Mouse (Mus musculus) brain, embryonic 14.5 days (tissue): ENCODE results near the gene Nup133. TPM values are rescaled to one million over a fixed set of nuclear protein-coding genes. Genes with fewer than 3 reads are reported as not detected.
A peak's percentile ranks its signal among the peaks of the same experiment; 100 is the strongest.

ENCODE experiments used
- DNase-seq: peaks from one replicate; pipeline ENCODE4 v3.0.0-alpha.2; 2011; ENCODE audit warnings: low read depth
- CTCF ChIP-seq: fragments of 200-500 bp; IDR thresholded peaks from 2 replicates; pipeline ENCODE4 v1.5.1; 2012; ENCODE audit warnings: inconsistent platforms, mild to moderate bottlenecking, moderate library complexity, borderline replicate concordance; ENCODE audit not compliant: insufficient read depth, insufficient read length; ENCODE audit errors: extremely low read depth
- POLR2A ChIP-seq: fragments of 200-500 bp; IDR thresholded peaks from 2 replicates; pipeline ENCODE4 v1.6.1; 2012; ENCODE audit warnings: mild to moderate bottlenecking, inconsistent platforms, borderline replicate concordance; ENCODE audit not compliant: poor library complexity, insufficient read depth, insufficient read length, severe bottlenecking; ENCODE audit errors: extremely low read depth
- polyA plus RNA-seq: library from polyadenylated mRNA; depleted of rRNA; stranded (reverse); fragments of >200 nt; gene quantifications from 2 replicates; pipeline ENCODE4 v1.2.3, GENCODE M21; 2012

The Nup133 gene
- polyA plus RNA-seq, 1 experiment: 23.2 TPM

GRCm38 (mm10) chr8:123880821-123881350 is 68.2 kb downstream of the Nup133 start:
- TF ChIP-seq CTCF (no peak), POLR2A (no peak)
- DNase-seq: no peak

DNA sequence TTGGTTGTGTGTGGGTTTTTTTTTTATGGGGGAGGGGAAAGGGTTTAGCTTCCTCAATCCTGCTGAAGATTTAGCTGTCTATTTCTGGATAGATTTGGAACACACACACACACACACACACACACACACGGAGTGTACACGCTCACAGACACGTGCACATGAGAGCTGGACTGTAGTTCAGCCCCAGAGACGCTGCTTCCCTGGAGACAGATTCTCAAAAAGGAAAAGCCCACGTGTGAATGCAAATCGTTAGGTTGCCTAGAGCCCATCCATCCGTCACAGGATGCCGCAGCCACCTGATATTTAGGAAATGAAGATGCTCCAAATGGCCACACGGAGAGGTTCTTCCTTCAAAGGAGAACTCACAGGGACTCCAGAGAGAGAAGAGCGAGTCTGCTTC is 68.8 kb downstream of the Nup133 start:
- DNase-seq: no peak
- TF ChIP-seq CTCF: no peak
- no peak for TF ChIP-seq POLR2A

GRCm38 (mm10) chr8:123877865-123878264 is 71.2 kb downstream of the Nup133 start:
- no peak for TF ChIP-seq CTCF
- TF ChIP-seq POLR2A: no peak
- DNase-seq: no peak

GRCm38 (mm10) chr8:123874324-123874723 is 74.7 kb downstream of the Nup133 start:
- TF ChIP-seq POLR2A: no peak
- TF ChIP-seq CTCF: no peak
- no peak for DNase-seq

DNA sequence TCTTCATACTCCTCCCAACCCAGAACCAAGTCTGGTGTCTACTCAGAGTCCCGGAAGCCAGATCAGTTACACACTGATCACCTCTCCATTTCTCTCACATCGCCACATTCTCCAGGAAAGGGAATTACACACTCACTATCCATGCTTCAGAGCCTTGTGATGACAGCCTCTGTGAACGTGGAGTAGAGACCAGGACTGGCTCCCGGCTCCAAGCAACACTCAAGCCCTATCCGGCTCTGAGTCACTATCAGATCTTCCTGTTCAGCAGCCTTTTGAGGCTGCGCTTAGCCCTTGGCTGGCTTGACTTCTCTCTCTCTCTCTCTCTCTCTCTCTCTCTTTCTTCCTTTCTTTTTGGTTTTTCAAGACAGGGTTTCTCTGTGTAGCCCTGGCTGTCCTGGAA is 75.7 kb downstream of the Nup133 start:
- TF ChIP-seq POLR2A (no peak), CTCF (no peak)
- DNase-seq: no peak

DNA sequence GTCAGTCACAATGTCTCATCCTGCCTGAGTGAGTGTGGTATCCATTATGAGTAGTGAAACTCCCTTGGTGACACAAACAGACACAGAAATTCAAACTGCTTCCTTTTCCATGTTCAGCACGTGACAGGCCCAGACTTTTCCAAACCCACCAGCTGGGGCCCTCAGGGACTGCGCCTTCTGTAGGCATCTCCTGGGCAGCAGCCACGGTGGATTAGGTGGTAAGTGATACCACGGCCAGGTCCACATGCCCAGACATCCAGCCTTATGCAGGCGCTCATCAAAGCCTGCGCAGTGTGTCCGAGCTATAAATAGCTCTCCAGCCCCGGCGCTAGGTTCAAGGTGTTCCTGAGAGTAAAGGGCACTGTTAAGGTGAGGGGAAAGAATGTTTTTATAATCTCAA is 77.0 kb downstream of the Nup133 start:
- no peak for DNase-seq

DNA sequence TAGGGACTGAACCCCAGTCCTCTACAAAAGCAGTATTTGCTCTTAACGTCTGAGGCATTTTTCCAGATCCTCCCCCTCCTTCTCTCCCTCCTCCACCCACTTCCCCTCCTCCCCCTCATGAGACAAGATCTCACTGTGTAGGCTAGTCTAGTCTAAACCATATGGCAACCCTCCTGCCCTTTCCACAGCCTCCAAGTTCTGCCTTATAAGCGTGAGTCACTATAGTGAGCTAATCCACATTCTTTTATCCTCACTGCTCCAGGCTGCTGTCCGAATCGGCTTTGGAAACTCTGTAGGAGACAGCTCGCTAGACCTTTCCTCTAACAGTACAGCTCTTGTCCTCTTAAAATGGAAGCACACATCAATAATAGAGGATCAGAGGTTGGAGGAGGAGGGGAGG is 82.1 kb downstream of the Nup133 start:
- TF ChIP-seq POLR2A (no peak), CTCF (no peak)
- peak; percentile 50 for DNase-seq

More for the DNA sequence above, 77.0 kb downstream of the Nup133 start:
- TF ChIP-seq CTCF: no peak
- no peak for TF ChIP-seq POLR2A

DNA sequence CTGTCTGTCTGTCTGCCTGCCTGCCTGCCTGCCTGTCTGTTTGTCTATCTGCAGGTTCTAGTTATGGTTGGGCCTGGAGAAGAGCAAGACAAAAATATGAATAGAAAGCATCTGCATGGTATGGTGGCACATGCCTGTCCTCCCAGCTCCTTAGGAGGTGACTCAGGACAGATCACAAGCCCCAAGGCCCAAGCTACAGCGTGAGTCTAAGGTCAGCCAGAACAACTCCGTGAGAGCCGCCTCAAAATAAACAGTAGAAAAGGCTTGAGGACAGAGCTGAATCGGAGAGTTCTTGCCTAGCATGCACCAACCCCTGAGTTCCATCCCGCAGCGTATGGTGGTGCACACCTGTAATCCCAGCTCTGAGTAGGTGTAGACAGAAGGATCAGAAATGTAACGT is 83.3 kb downstream of the Nup133 start:
- TF ChIP-seq CTCF (no peak), POLR2A (no peak)
- no peak for DNase-seq

GRCm38 (mm10) chr8:123860386-123860785 is 88.7 kb downstream of the Nup133 start:
- no peak for DNase-seq
- no peak for TF ChIP-seq POLR2A
- no peak for TF ChIP-seq CTCF

DNA sequence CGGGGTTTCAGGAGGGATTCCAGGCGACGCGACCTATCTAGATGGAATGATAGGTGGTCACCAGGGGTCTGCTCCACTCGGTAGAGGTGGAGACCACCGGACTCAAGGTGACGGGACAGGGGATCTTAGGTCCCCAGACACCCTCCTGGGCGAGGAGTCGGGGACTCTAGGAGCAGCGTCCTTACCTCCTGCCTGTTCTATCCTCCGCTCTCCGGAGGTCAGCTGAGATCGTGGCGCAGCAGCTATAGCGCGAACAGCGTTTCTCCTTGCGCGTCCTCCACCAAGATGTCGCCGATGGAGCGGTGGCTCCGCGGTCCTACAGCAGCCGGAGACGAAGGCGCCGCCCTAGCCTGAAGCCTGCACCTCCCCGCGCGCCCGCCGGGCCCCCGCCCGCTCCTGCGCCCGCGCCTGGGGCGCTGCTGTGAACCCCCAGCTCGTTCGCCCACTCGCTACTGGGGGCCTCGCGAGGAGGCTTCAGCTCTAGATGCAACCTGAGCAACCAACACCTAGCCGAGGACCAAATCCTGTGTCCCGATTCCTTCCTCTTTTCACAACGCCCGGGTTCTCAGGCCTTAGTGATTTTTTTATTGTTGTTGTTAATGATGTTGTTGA is 89.3 kb downstream of the Nup133 start, which contains the start of gene Ccsap:
Gene Ccsap (minus strand): TSS at position 562 of the 612 bp plus-strand sequence.
- no peak for DNase-seq
- TF ChIP-seq POLR2A: no peak

GRCm38 (mm10) chr8:123858941-123859647 is 90.0 kb downstream of the Nup133 start:
- DNase-seq: peak; percentile 97
- TF ChIP-seq POLR2A (peak; percentile 47; the same call in 1 of the 2 replicates), CTCF (0 out of 2 replicates have a peak, but pooled peaks have one; percentile 6)

DNA sequence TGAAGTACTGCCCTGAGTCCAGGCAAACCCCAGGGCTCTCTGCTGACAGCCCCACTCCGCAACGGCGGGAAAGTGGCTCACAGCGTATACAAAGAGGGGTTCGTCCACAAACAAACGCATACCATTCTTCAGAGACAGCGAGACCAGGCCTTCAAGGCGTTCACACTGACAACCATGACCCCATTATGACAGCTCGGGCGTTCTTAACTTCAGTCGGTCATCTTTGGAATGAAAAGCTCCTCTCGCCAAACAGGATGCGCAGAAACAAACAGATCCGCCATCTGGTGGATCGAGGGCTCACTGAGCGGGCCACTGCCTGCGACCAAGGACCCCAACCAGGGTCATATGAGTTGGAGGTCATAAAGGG is 90.5 kb downstream of the Nup133 start:
- peak; percentile 60 for DNase-seq

GRCm38 (mm10) chr8:123857361-123857760 is 91.7 kb downstream of the Nup133 start:
- no peak for TF ChIP-seq POLR2A
- DNase-seq: no peak

More for the DNA sequence above, 90.5 kb downstream of the Nup133 start:
- TF ChIP-seq POLR2A (no peak), CTCF (no peak)

DNA sequence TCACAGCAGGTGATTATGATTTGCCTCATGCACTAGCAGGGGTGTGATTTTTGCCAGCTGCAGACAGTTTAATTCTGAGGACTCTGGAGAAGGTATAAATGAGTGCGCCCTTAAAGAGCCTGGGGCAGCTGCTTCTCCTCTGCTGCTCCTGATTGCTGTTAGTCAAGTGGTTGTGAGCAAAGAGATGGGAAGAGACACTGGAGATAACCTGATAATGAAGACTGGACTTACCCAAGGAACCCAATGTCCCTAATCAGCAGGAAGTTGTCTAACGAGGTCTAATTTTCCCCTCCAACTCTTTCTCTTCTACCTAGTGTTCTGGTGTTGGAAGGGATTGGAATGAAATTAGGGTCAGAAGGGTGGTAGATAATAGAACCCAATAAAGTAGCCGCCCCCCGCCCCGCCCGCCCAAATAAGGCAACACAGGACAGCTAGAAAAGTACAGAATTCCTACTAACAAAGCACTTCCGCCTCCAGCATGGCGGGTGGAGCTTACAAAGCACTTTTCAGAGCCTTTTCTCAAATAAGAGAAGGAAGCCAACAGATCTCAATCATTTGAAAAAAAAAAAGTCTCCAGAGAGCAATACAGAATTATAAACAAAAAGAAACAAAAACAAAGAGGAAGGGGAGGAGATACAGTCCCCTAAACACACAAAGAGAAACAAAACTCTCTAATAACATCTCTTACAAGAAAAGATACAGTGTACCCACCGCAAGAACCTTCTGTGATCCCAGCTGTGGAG is 94.2 kb downstream of the Nup133 start:
- TF ChIP-seq POLR2A (no peak), CTCF (no peak)
- no peak for DNase-seq

GRCm38 (mm10) chr8:123854252-123854651 is 94.8 kb downstream of the Nup133 start:
- no peak for TF ChIP-seq POLR2A
- TF ChIP-seq CTCF: no peak
- DNase-seq: no peak
